Mouse (Mus musculus): ENCODE results near the gene Birc5. TPM values are rescaled to one million over a fixed set of nuclear protein-coding genes. Genes with fewer than 3 reads are reported as not detected.

Birc5 gene
- polyA plus RNA-seq, 1 experiment from 2014 or later, result 259 TPM

GRCm38 (mm10) chr11:117870688-117871365 lies 21.8 kb downstream of the Birc5 start:
- Histone ChIP-seq H3K4me2 (no peak overlapping the region), H3K4me3 (ENCODE audit: low read depth, low read length) (no peak overlapping the region), H3K9ac (ENCODE audit: low read depth, low read length) (no peak overlapping the region), H3K4me1 (ENCODE audit: control insufficient read depth, insufficient read depth, low read length) (peaks cover 14% of the 10 kb centered on the region), H3K36me3 (ENCODE audit: control insufficient read depth, insufficient read depth, low read length) (no peaks in the 10 kb centered on the region), H3K9me3 (replicated peaks; ENCODE audit: control insufficient read depth, low read length) (no peaks in the 10 kb centered on the region), H3K27me3 (ENCODE audit: control insufficient read depth, insufficient read depth, low read length) (no peaks in the 10 kb centered on the region), H3K27ac (ENCODE audit: low read depth, low read length) (no peak overlapping the region)
- WGBS (ENCODE audit: insufficient replicate concordance), result 37% methylated on average over 12 of the region's 12 CpGs
- no peak for ATAC-seq (replicated peaks; ENCODE audit: insufficient number of reproducible peaks, low FRiP score, low TSS enrichment)

GRCm38 (mm10) chr11:117871376-117871775 lies 22.3 kb downstream of the Birc5 start:
- Histone ChIP-seq H3K27ac (ENCODE audit: low read depth, low read length) (no peak overlapping the region), H3K27me3 (ENCODE audit: control insufficient read depth, insufficient read depth, low read length) (no peaks in the 10 kb centered on the region), H3K36me3 (ENCODE audit: control insufficient read depth, insufficient read depth, low read length) (no peaks in the 10 kb centered on the region), H3K9me3 (replicated peaks; ENCODE audit: control insufficient read depth, low read length) (no peaks in the 10 kb centered on the region), H3K4me3 (ENCODE audit: low read depth, low read length) (no peak overlapping the region), H3K4me1 (ENCODE audit: control insufficient read depth, insufficient read depth, low read length) (peaks cover 17% of the 10 kb centered on the region), H3K9ac (ENCODE audit: low read depth, low read length) (no peak overlapping the region), H3K4me2 (no peak overlapping the region)
- ATAC-seq (replicated peaks; ENCODE audit: insufficient number of reproducible peaks, low FRiP score, low TSS enrichment), result no peak
- 61% methylated on average over 5 of the region's 5 CpGs for WGBS (ENCODE audit: insufficient replicate concordance)

- no peak overlapping the region for H3K4me3 ChIP-seq (ENCODE audit: low read depth, low read length)
- no peak overlapping the region; the same call in 1 of the 2 replicates for H3K4me2 ChIP-seq
- 58% methylated on average over 12 of the region's 12 CpGs for WGBS (ENCODE audit: insufficient replicate concordance)
- H3K9ac ChIP-seq (ENCODE audit: low read depth, low read length), result no peak overlapping the region
- H3K36me3 ChIP-seq (ENCODE audit: control insufficient read depth, insufficient read depth, low read length), result no peaks in the 10 kb centered on the region
- H3K27ac ChIP-seq (ENCODE audit: low read depth, low read length), result no peak overlapping the region
- ATAC-seq (replicated peaks; ENCODE audit: insufficient number of reproducible peaks, low FRiP score, low TSS enrichment), result no peak
- H3K4me1 ChIP-seq (ENCODE audit: control insufficient read depth, insufficient read depth, low read length), result peaks cover 17% of the 10 kb centered on the region
- H3K27me3 ChIP-seq (ENCODE audit: control insufficient read depth, insufficient read depth, low read length), result no peaks in the 10 kb centered on the region
- H3K9me3 ChIP-seq (replicated peaks; ENCODE audit: control insufficient read depth, low read length), result no peaks in the 10 kb centered on the region
Observed at GRCm38 (mm10) chr11:117871911-117872584, 23.0 kb downstream of the Birc5 start.

GRCm38 (mm10) chr11:117872861-117873608 lies 24.0 kb downstream of the Birc5 start, which contains the start of gene Tha1:
Tha1 (minus strand) TSS chr11:117873481.
- Histone ChIP-seq H3K9me3 (replicated peaks; ENCODE audit: control insufficient read depth, low read length) (no peaks in the 10 kb centered on the region), H3K9ac (ENCODE audit: low read depth, low read length) (peak within 1 kb of the TSS; percentile 47), H3K27ac (ENCODE audit: low read depth, low read length) (no peak within 1 kb of the TSS), H3K4me3 (ENCODE audit: low read depth, low read length) (peak within 1 kb of the TSS; percentile 49), H3K4me1 (ENCODE audit: control insufficient read depth, insufficient read depth, low read length) (peaks cover 23% of the 10 kb centered on the region), H3K27me3 (ENCODE audit: control insufficient read depth, insufficient read depth, low read length) (no peaks in the 10 kb centered on the region), H3K36me3 (ENCODE audit: control insufficient read depth, insufficient read depth, low read length) (no peaks in the 10 kb centered on the region), H3K4me2 (peak within 1 kb of the TSS; percentile 70)
- ATAC-seq (replicated peaks; ENCODE audit: insufficient number of reproducible peaks, low FRiP score, low TSS enrichment), result peak; percentile 27; the same call in 1 of the 2 replicates
- WGBS (ENCODE audit: insufficient replicate concordance), result 2% methylated on average over 51 of the region's 51 CpGs

GRCm38 (mm10) chr11:117874419-117874818 lies 25.4 kb downstream of the Birc5 start:
- Histone ChIP-seq H3K36me3 (ENCODE audit: control insufficient read depth, insufficient read depth, low read length) (no peaks in the 10 kb centered on the region), H3K4me1 (ENCODE audit: control insufficient read depth, insufficient read depth, low read length) (peaks cover 35% of the 10 kb centered on the region), H3K27ac (ENCODE audit: low read depth, low read length) (no peak overlapping the region), H3K9me3 (replicated peaks; ENCODE audit: control insufficient read depth, low read length) (no peaks in the 10 kb centered on the region), H3K9ac (ENCODE audit: low read depth, low read length) (no peak overlapping the region), H3K4me2 (no peak overlapping the region), H3K27me3 (ENCODE audit: control insufficient read depth, insufficient read depth, low read length) (0 out of 2 replicates have a peak, but pooled peaks cover 1% of the 10 kb centered on the region), H3K4me3 (ENCODE audit: low read depth, low read length) (no peak overlapping the region)
- no peak for ATAC-seq (replicated peaks; ENCODE audit: insufficient number of reproducible peaks, low FRiP score, low TSS enrichment)
- 50% methylated on average over 4 of the region's 4 CpGs for WGBS (ENCODE audit: insufficient replicate concordance)

- ATAC-seq (replicated peaks; ENCODE audit: insufficient number of reproducible peaks, low FRiP score, low TSS enrichment), result no peak
- Histone ChIP-seq H3K9me3 (replicated peaks; ENCODE audit: control insufficient read depth, low read length) (no peaks in the 10 kb centered on the region), H3K27ac (ENCODE audit: low read depth, low read length) (peak overlapping the region; percentile 47; the same call in 1 of the 2 replicates), H3K9ac (ENCODE audit: low read depth, low read length) (no peak overlapping the region; the same call in 1 of the 2 replicates), H3K27me3 (ENCODE audit: control insufficient read depth, insufficient read depth, low read length) (0 out of 2 replicates have a peak, but pooled peaks cover 2% of the 10 kb centered on the region), H3K36me3 (ENCODE audit: control insufficient read depth, insufficient read depth, low read length) (no peaks in the 10 kb centered on the region), H3K4me1 (ENCODE audit: control insufficient read depth, insufficient read depth, low read length) (peaks cover 35% of the 10 kb centered on the region), H3K4me2 (0 out of 2 replicates have a peak overlapping the region, but pooled peaks have one; percentile 6), H3K4me3 (ENCODE audit: low read depth, low read length) (no peak overlapping the region)
- WGBS (ENCODE audit: insufficient replicate concordance), result 15% methylated on average over 6 of the region's 6 CpGs
Observed at GRCm38 (mm10) chr11:117875681-117876080, 26.6 kb downstream of the Birc5 start.

- 0 out of 2 replicates have a peak, but pooled peaks have one; percentile 11 for ATAC-seq (replicated peaks; ENCODE audit: insufficient number of reproducible peaks, low FRiP score, low TSS enrichment)
- Histone ChIP-seq H3K4me2 (peak overlapping the region; percentile 51), H3K9ac (ENCODE audit: low read depth, low read length) (peak overlapping the region; percentile 54; the same call in 1 of the 2 replicates), H3K4me1 (ENCODE audit: control insufficient read depth, insufficient read depth, low read length) (peaks cover 43% of the 10 kb centered on the region), H3K4me3 (ENCODE audit: low read depth, low read length) (no peak overlapping the region; the same call in 1 of the 2 replicates), H3K27ac (ENCODE audit: low read depth, low read length) (peak overlapping the region; percentile 66), H3K27me3 (ENCODE audit: control insufficient read depth, insufficient read depth, low read length) (0 out of 2 replicates have a peak, but pooled peaks cover 2% of the 10 kb centered on the region), H3K9me3 (replicated peaks; ENCODE audit: control insufficient read depth, low read length) (no peaks in the 10 kb centered on the region), H3K36me3 (ENCODE audit: control insufficient read depth, insufficient read depth, low read length) (no peaks in the 10 kb centered on the region)
- WGBS (ENCODE audit: insufficient replicate concordance), result 16% methylated on average over 13 of the region's 13 CpGs
Observed at GRCm38 (mm10) chr11:117877917-117878745, 29.1 kb downstream of the Birc5 start.

Data from heart, embryonic 11.5 days (tissue).